Mouse (Mus musculus) lung, embryonic 16.5 days (tissue): ENCODE measurements at regions not wholly inside any gene's neighbourhood (a gene's known extent, or its start where the extent isn't known, plus 50 kb on each side); places are given as distances from the start of the nearest gene placed in this dataset.
A peak's percentile ranks its signal among the peaks of the same experiment; 100 is the strongest.

Experiments
- ATAC-seq: fragments of 200-750 bp; cut with Nextera tagmentation; 2 replicates; pipeline ENCODE4 v1.8.0; 2017; ENCODE audit warnings: low read depth, mild to moderate bottlenecking, moderate library complexity
- H3K27ac ChIP-seq: fragments of 300-500 bp; sonication (generic); 2 replicates; pipeline ENCODE4 v1.5.1; 2014; ENCODE audit warnings: mild to moderate bottlenecking, control low read depth, low read length
- H3K27me3 ChIP-seq: fragments of 300-500 bp; sonication (generic); 2 replicates; pipeline ENCODE4 v1.6.1; 2014; ENCODE audit warnings: low read depth, low read length, mixed read lengths; ENCODE audit not compliant: control insufficient read depth, insufficient read depth
- H3K36me3 ChIP-seq: fragments of 300-500 bp; sonication (generic); 2 replicates; pipeline ENCODE4 v1.6.1; 2014; ENCODE audit warnings: low read length; ENCODE audit not compliant: control insufficient read depth, insufficient read depth
- H3K4me1 ChIP-seq: fragments of 300-500 bp; sonication (generic); replicated peaks from 2 replicates; pipeline ENCODE4 v1.6.1; 2014; ENCODE audit warnings: low read length, mixed read lengths; ENCODE audit not compliant: control insufficient read depth, insufficient read depth
- H3K4me2 ChIP-seq: fragments of 300-500 bp; sonication (generic); 2 replicates; pipeline ENCODE4 v1.6.1; 2014; ENCODE audit warnings: low read depth, low read length, control low read depth
- H3K4me3 ChIP-seq: fragments of 300-500 bp; sonication (generic); 2 replicates; pipeline ENCODE4 v1.5.1; 2014; ENCODE audit warnings: mild to moderate bottlenecking, low read length, control low read depth
- H3K9ac ChIP-seq: fragments of 300-500 bp; sonication (generic); 2 replicates; pipeline ENCODE4 v1.6.1; 2014; ENCODE audit warnings: low read length, control low read depth
- H3K9me3 ChIP-seq: fragments of 300-500 bp; sonication (generic); 2 replicates; pipeline ENCODE4 v1.6.1; 2016; ENCODE audit warnings: low read length; ENCODE audit not compliant: control insufficient read depth
- WGBS: fragments of 180-500 bp; shearing (Covaris S2); extraction: QIAGEN DNeasy Blood & Tissue Kit; methylation state at CpG from one replicate; pipeline ENCODE4 v1.1.7; 2014; 5-methylcytosine and 5-hydroxymethylcytosine counted together

GRCm38 (mm10) chr2:163138688-163139385, 51.2 kb upstream of the Gtsf1l start:
- Histone ChIP-seq H3K4me2 (no peak overlapping the region), H3K27ac (no peak overlapping the region), H3K36me3 (no peaks in the 10 kb centered on the region), H3K9me3 (no peaks in the 10 kb centered on the region), H3K4me1 (no peaks in the 10 kb centered on the region), H3K4me3 (no peak overlapping the region), H3K27me3 (no peaks in the 10 kb centered on the region), H3K9ac (no peak overlapping the region)
- 72% methylated on average over 9 of the region's 9 CpGs for WGBS
- ATAC-seq = no peak

DNA sequence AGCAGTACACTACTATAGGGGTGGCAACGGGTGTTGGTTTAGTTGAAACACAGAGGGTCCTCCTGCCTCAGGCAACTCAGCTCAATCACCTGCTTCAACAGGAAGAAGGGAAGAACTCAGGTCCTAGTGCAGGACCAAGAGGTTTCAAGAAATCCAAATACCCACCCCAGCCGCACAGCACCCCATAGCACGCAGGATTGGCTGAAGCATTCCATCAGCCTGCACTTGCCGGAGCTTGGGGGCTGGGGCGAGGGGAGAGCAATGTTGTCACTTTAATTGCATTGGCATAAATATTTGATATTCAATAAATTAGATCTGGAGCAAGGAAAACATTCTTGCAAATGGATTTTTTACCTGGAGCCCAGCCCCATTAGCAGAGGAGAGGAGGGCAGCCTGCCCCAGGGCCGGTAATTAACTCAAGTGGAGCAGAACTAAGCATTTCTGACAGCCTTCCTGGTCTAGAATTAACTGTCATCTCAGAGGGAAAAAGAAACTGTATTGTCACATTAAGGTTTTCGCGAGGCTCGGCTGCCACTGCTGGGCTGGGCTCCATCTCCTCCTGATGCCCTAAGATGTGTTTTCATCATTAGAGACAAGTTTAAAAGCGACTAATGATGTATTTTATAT, 55.2 kb upstream of the Gtsf1l start:
- WGBS = 64% methylated on average over 10 of the region's 10 CpGs
- no peak overlapping the region for H3K4me2 ChIP-seq
- no peak for ATAC-seq
- H3K9ac ChIP-seq = no peak overlapping the region
- H3K27ac ChIP-seq = no peak overlapping the region
- no peaks in the 10 kb centered on the region for H3K27me3 ChIP-seq
- no peaks in the 10 kb centered on the region for H3K9me3 ChIP-seq
- no peaks in the 10 kb centered on the region for H3K4me1 ChIP-seq
- H3K36me3 ChIP-seq = no peaks in the 10 kb centered on the region
- no peak overlapping the region for H3K4me3 ChIP-seq

- no peak overlapping the region for H3K4me2 ChIP-seq
- H3K4me3 ChIP-seq = no peak overlapping the region
- 54% methylated on average over 13 of the region's 13 CpGs for WGBS
- H3K9me3 ChIP-seq = no peaks in the 10 kb centered on the region
- ATAC-seq = no peak
- H3K4me1 ChIP-seq = no peaks in the 10 kb centered on the region
- H3K9ac ChIP-seq = no peak overlapping the region
- H3K27me3 ChIP-seq = no peaks in the 10 kb centered on the region
- H3K36me3 ChIP-seq = no peaks in the 10 kb centered on the region
- H3K27ac ChIP-seq = no peak overlapping the region
Measured at GRCm38 (mm10) chr2:163143413-163143812, 55.8 kb upstream of the Gtsf1l start.

GRCm38 (mm10) chr2:163146001-163146400, 56.9 kb upstream of the Tox2 start:
- Histone ChIP-seq H3K27me3 (no peaks in the 10 kb centered on the region), H3K4me3 (no peak overlapping the region), H3K27ac (no peak overlapping the region), H3K36me3 (no peaks in the 10 kb centered on the region), H3K4me1 (no peaks in the 10 kb centered on the region), H3K9me3 (no peaks in the 10 kb centered on the region), H3K9ac (no peak overlapping the region), H3K4me2 (no peak overlapping the region)
- WGBS = 77% methylated on average over 8 of the region's 8 CpGs
- no peak for ATAC-seq

- no peaks in the 10 kb centered on the region for H3K9me3 ChIP-seq
- WGBS = 77% methylated on average over 4 of the region's 4 CpGs
Measured at GRCm38 (mm10) chr2:163146481-163146880, 56.4 kb upstream of the Tox2 start.

GRCm38 (mm10) chr2:163147381-163147780, 55.5 kb upstream of the Tox2 start:
- no peak overlapping the region for H3K27ac ChIP-seq
- no peaks in the 10 kb centered on the region for H3K4me1 ChIP-seq
- H3K27me3 ChIP-seq = no peaks in the 10 kb centered on the region
- H3K9me3 ChIP-seq = no peaks in the 10 kb centered on the region
- 51% methylated on average over 4 of the region's 4 CpGs for WGBS
- H3K36me3 ChIP-seq = no peaks in the 10 kb centered on the region
- no peak overlapping the region for H3K9ac ChIP-seq
- no peak overlapping the region for H3K4me3 ChIP-seq
- ATAC-seq = 0 out of 2 replicates have a peak, but pooled peaks have one; percentile 20
- no peak overlapping the region for H3K4me2 ChIP-seq

More at GRCm38 (mm10) chr2:163146481-163146880, 56.4 kb upstream of the Tox2 start:
- Histone ChIP-seq H3K4me2 (no peak overlapping the region), H3K4me1 (no peaks in the 10 kb centered on the region), H3K4me3 (no peak overlapping the region), H3K9ac (no peak overlapping the region), H3K27me3 (no peaks in the 10 kb centered on the region), H3K27ac (no peak overlapping the region), H3K36me3 (no peaks in the 10 kb centered on the region)
- no peak for ATAC-seq

DNA sequence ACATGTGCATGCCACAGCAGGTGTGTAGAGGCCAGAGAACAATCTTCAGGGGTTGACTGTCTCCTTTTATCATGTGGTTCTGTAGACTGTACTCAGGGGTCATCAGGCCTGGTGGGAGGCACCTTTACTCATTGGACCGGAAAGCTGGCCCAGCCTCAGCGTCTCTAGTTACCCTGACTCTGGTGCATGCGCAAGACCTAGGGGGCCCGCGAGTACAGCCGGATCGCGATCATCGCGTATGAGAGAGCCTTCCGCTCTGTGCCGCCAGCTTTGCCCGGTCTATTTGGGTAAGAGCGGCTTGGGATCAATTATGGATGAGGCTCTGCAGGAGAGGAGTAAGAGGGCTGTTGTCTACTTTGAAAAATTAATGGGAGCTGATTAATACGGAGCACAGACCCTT, 51.9 kb upstream of the Tox2 start:
- H3K9me3 ChIP-seq = no peaks in the 10 kb centered on the region
- H3K4me1 ChIP-seq = no peaks in the 10 kb centered on the region
- H3K27ac ChIP-seq = no peak overlapping the region
- H3K4me3 ChIP-seq = no peak overlapping the region
- no peak for ATAC-seq
- no peaks in the 10 kb centered on the region for H3K27me3 ChIP-seq
- H3K9ac ChIP-seq = no peak overlapping the region
- 71% methylated on average over 15 of the region's 15 CpGs for WGBS
- H3K36me3 ChIP-seq = no peaks in the 10 kb centered on the region
- H3K4me2 ChIP-seq = no peak overlapping the region

GRCm38 (mm10) chr2:163152340-163153033, 50.4 kb upstream of the Tox2 start:
- Histone ChIP-seq H3K4me3 (no peak overlapping the region), H3K27ac (no peak overlapping the region), H3K4me2 (no peak overlapping the region), H3K9me3 (no peaks in the 10 kb centered on the region), H3K9ac (no peak overlapping the region), H3K36me3 (no peaks in the 10 kb centered on the region), H3K4me1 (no peaks in the 10 kb centered on the region), H3K27me3 (no peaks in the 10 kb centered on the region)
- WGBS = 65% methylated on average over 22 of the region's 22 CpGs
- ATAC-seq = no peak
